Mouse (Mus musculus) intestine, embryonic 14.5 days (tissue): ENCODE results near the gene Ncf1. TPM values are rescaled to one million over a fixed set of nuclear protein-coding genes. Genes with fewer than 3 reads are reported as not detected.

ENCODE experiments used
- ATAC-seq: fragments of 200-750 bp; cut with Nextera tagmentation; replicated peaks from 2 replicates; pipeline ENCODE4 v1.8.0; 2017; ENCODE audit warnings: low read depth, moderate number of reproducible peaks, moderate TSS enrichment, moderate library complexity; ENCODE audit not compliant: low FRiP score, low TSS enrichment
- DNase-seq: peaks from one replicate; pipeline ENCODE4 v3.0.0-alpha.2; 2018; ENCODE audit warnings: low spot score
- H3K27ac ChIP-seq: fragments of 300-500 bp; sonication (generic); 2 replicates; pipeline ENCODE4 v1.5.1; 2014; ENCODE audit warnings: low read depth, mild to moderate bottlenecking, control low read depth
- H3K27me3 ChIP-seq: fragments of 300-500 bp; sonication (generic); replicated peaks from 2 replicates; pipeline ENCODE4 v1.6.1; 2014; ENCODE audit warnings: low read length, control low read depth; ENCODE audit not compliant: control insufficient read depth, insufficient read depth
- H3K36me3 ChIP-seq: fragments of 300-500 bp; sonication (generic); 2 replicates; pipeline ENCODE4 v1.6.1; 2014; ENCODE audit warnings: low read length, control low read depth; ENCODE audit not compliant: control insufficient read depth, insufficient read depth
- H3K4me1 ChIP-seq: fragments of 300-500 bp; sonication (generic); replicated peaks from 2 replicates; pipeline ENCODE4 v1.6.1; 2014; ENCODE audit warnings: low read length, control low read depth, mixed read lengths; ENCODE audit not compliant: control insufficient read depth, insufficient read depth
- H3K4me2 ChIP-seq: fragments of 300-500 bp; sonication (generic); 2 replicates; pipeline ENCODE4 v1.6.1; 2014; ENCODE audit warnings: low read length
- H3K4me3 ChIP-seq: fragments of 300-500 bp; sonication (generic); 2 replicates; pipeline ENCODE4 v1.5.1; 2014; ENCODE audit warnings: low read depth, low read length, control low read depth, mixed read lengths
- H3K9ac ChIP-seq: fragments of 300-500 bp; sonication (generic); 2 replicates; pipeline ENCODE4 v1.6.1; 2014; ENCODE audit warnings: mild to moderate bottlenecking, low read length
- H3K9me3 ChIP-seq: fragments of 300-500 bp; sonication (generic); 2 replicates; pipeline ENCODE4 v1.6.1; 2016; ENCODE audit warnings: low read length, control low read depth; ENCODE audit not compliant: control insufficient read depth
- WGBS: fragments of 180-500 bp; shearing (Covaris S2); extraction: QIAGEN DNeasy Blood & Tissue Kit; methylation state at CpG from one replicate; pipeline ENCODE4 v1.1.7; 2014; 5-methylcytosine and 5-hydroxymethylcytosine counted together
- polyA plus RNA-seq: library from polyadenylated mRNA; unstranded; fragments of >200 nt; fragmentation: Nextera tagmentation; extraction: Ambion mirVana; gene quantifications from 2 replicates; pipeline ENCODE4 v1.2.1, GENCODE M21; 2014

The Ncf1 gene
- polyA plus RNA-seq, 1 experiment from 2014 or later, result 4.1 TPM

GRCm38 (mm10) chr5:134183880-134184808, 45.3 kb downstream of the Ncf1 start, which contains the start of gene Gtf2ird2:
Gene Gtf2ird2, plus strand, starts transcription at chr5:134184019.
- DNase-seq, result peak; percentile 98
- Histone ChIP-seq H3K36me3 (no peaks in the 10 kb centered on the region), H3K27me3 (no peaks in the 10 kb centered on the region), H3K4me3 (peak within 1 kb of the TSS; percentile 60), H3K27ac (peak within 1 kb of the TSS; percentile 95), H3K9me3 (0 out of 2 replicates have a peak, but pooled peaks cover 3% of the 10 kb centered on the region), H3K9ac (peak within 1 kb of the TSS; percentile 86), H3K4me1 (peaks cover 17% of the 10 kb centered on the region), H3K4me2 (peak within 1 kb of the TSS; percentile 83)
- ATAC-seq, result peak; percentile 94
- WGBS, result under 1% methylated on average over 88 of the region's 92 CpGs

GRCm38 (mm10) chr5:134183162-134183561, 46.3 kb downstream of the Ncf1 start:
- H3K9ac ChIP-seq, result peak overlapping the region; percentile 86
- peak overlapping the region; percentile 83 for H3K4me2 ChIP-seq
- peaks cover 17% of the 10 kb centered on the region for H3K4me1 ChIP-seq
- H3K36me3 ChIP-seq, result no peaks in the 10 kb centered on the region
- DNase-seq (no peak), ATAC-seq (no peak)
- peak overlapping the region; percentile 60 for H3K4me3 ChIP-seq
- peak overlapping the region; percentile 95; the same call in 1 of the 2 replicates for H3K27ac ChIP-seq
- 0 out of 2 replicates have a peak, but pooled peaks cover 3% of the 10 kb centered on the region for H3K9me3 ChIP-seq
- 43% methylated on average over 7 of the region's 7 CpGs for WGBS
- no peaks in the 10 kb centered on the region for H3K27me3 ChIP-seq

- ATAC-seq (no peak), DNase-seq (no peak)
- Histone ChIP-seq H3K4me3 (peak overlapping the region; percentile 60), H3K9ac (no peak overlapping the region; the same call in 1 of the 2 replicates), H3K27me3 (no peaks in the 10 kb centered on the region), H3K27ac (0 out of 2 replicates have a peak overlapping the region, but pooled peaks have one; percentile 16), H3K9me3 (0 out of 2 replicates have a peak, but pooled peaks cover 3% of the 10 kb centered on the region), H3K4me1 (peaks cover 17% of the 10 kb centered on the region), H3K36me3 (no peaks in the 10 kb centered on the region), H3K4me2 (peak overlapping the region; percentile 83)
- 45% methylated on average over 4 of the region's 4 CpGs for WGBS
Observed at GRCm38 (mm10) chr5:134182735-134183134, 46.7 kb downstream of the Ncf1 start.

GRCm38 (mm10) chr5:134182172-134182571, 47.3 kb downstream of the Ncf1 start:
- Histone ChIP-seq H3K27ac (no peak overlapping the region), H3K4me2 (0 out of 2 replicates have a peak overlapping the region, but pooled peaks have one; percentile 83)

GRCm38 (mm10) chr5:134179871-134180270, 49.6 kb downstream of the Ncf1 start:
- no peaks in the 10 kb centered on the region for H3K27me3 ChIP-seq
- no peak overlapping the region for H3K27ac ChIP-seq
- H3K4me3 ChIP-seq, result no peak overlapping the region
- no peaks in the 10 kb centered on the region for H3K36me3 ChIP-seq
- DNase-seq (peak; percentile 93), ATAC-seq (no peak)
- H3K4me1 ChIP-seq, result peaks cover 25% of the 10 kb centered on the region
- H3K9me3 ChIP-seq, result no peaks in the 10 kb centered on the region
- H3K4me2 ChIP-seq, result no peak overlapping the region
- WGBS, result 24% methylated on average over 7 of the region's 7 CpGs
- H3K9ac ChIP-seq, result no peak overlapping the region

More at GRCm38 (mm10) chr5:134182172-134182571, 47.3 kb downstream of the Ncf1 start:
- Histone ChIP-seq H3K4me1 (peaks cover 17% of the 10 kb centered on the region), H3K27me3 (no peaks in the 10 kb centered on the region), H3K9ac (no peak overlapping the region), H3K36me3 (no peaks in the 10 kb centered on the region), H3K9me3 (no peaks in the 10 kb centered on the region), H3K4me3 (no peak overlapping the region)
- DNase-seq (no peak), ATAC-seq (no peak)
- 60% methylated on average over 3 of the region's 3 CpGs for WGBS

- DNase-seq (no peak), ATAC-seq (no peak)
- H3K9ac ChIP-seq, result no peak overlapping the region
- no peaks in the 10 kb centered on the region for H3K9me3 ChIP-seq
- H3K4me1 ChIP-seq, result peaks cover 25% of the 10 kb centered on the region
- H3K4me3 ChIP-seq, result no peak overlapping the region
- H3K27me3 ChIP-seq, result no peaks in the 10 kb centered on the region
- no peak overlapping the region for H3K27ac ChIP-seq
- no peak overlapping the region for H3K4me2 ChIP-seq
- no peaks in the 10 kb centered on the region for H3K36me3 ChIP-seq
- 68% methylated on average over 7 of the region's 7 CpGs for WGBS
Observed at GRCm38 (mm10) chr5:134178536-134178935, 50.9 kb downstream of the Ncf1 start.

- no peaks in the 10 kb centered on the region for H3K9me3 ChIP-seq
- peak within 1 kb of the TSS; percentile 88 for H3K4me2 ChIP-seq
- under 1% methylated on average over 72 of the region's 72 CpGs for WGBS
- H3K4me1 ChIP-seq, result peaks cover 10% of the 10 kb centered on the region
- H3K36me3 ChIP-seq, result peaks cover 10% of the 10 kb centered on the region; the same call in 1 of the 2 replicates
- peak within 1 kb of the TSS; percentile 83 for H3K27ac ChIP-seq
- H3K27me3 ChIP-seq, result no peaks in the 10 kb centered on the region
- H3K4me3 ChIP-seq, result peak within 1 kb of the TSS; percentile 92
- DNase-seq, result peak; percentile 86
- ATAC-seq, result peak; percentile 86
- peak within 1 kb of the TSS; percentile 86 for H3K9ac ChIP-seq
Observed at GRCm38 (mm10) chr5:134176169-134176881, 53.1 kb downstream of the Ncf1 start, which contains the start of gene Rcc1l. Gene Rcc1l, minus strand, starts transcription at chr5:134176774.

GRCm38 (mm10) chr5:134175696-134176095, 53.7 kb downstream of the Ncf1 start:
- H3K27ac ChIP-seq, result peak overlapping the region; percentile 83; the same call in 1 of the 2 replicates
- DNase-seq, result peak; percentile 56
- H3K36me3 ChIP-seq, result peaks cover 16% of the 10 kb centered on the region
- H3K9ac ChIP-seq, result peak overlapping the region; percentile 86
- H3K27me3 ChIP-seq, result no peaks in the 10 kb centered on the region
- 11% methylated on average over 10 of the region's 10 CpGs for WGBS
- H3K4me1 ChIP-seq, result peaks cover 10% of the 10 kb centered on the region
- ATAC-seq, result no peak; the same call in 1 of the 2 replicates
- peak overlapping the region; percentile 92 for H3K4me3 ChIP-seq
- H3K9me3 ChIP-seq, result no peaks in the 10 kb centered on the region
- H3K4me2 ChIP-seq, result peak overlapping the region; percentile 88
